Mouse (Mus musculus) forebrain, embryonic 15.5 days (tissue): Measurements from ENCODE around the gene Gtf2h5. TPM values are rescaled to one million over a fixed set of nuclear protein-coding genes. Genes with fewer than 3 reads are reported as not detected.

ENCODE experiments used
- ATAC-seq: fragments of 200-750 bp; cut with Nextera tagmentation; replicated peaks from 2 replicates; pipeline ENCODE4 v1.8.0; 2017; ENCODE audit warnings: mild to moderate bottlenecking, moderate TSS enrichment, moderate library complexity
- H3K27ac ChIP-seq: fragments of 300-500 bp; sonication (generic); replicated peaks from 2 replicates; pipeline ENCODE4 v1.5.1; 2015; ENCODE audit warnings: mild to moderate bottlenecking, inconsistent platforms
- H3K27me3 ChIP-seq: fragments of 300-500 bp; sonication (generic); 2 replicates; pipeline ENCODE4 v1.6.1; 2015; ENCODE audit warnings: inconsistent platforms
- H3K36me3 ChIP-seq: fragments of 300-500 bp; sonication (generic); 2 replicates; pipeline ENCODE4 v1.6.1; 2015; ENCODE audit warnings: mild to moderate bottlenecking, inconsistent platforms
- H3K4me1 ChIP-seq: fragments of 300-500 bp; sonication (generic); 2 replicates; pipeline ENCODE4 v1.6.1; 2015; ENCODE audit warnings: inconsistent platforms
- H3K4me2 ChIP-seq: fragments of 300-500 bp; sonication (generic); replicated peaks from 2 replicates; pipeline ENCODE4 v1.6.1; 2015; ENCODE audit warnings: mild to moderate bottlenecking, inconsistent platforms
- H3K4me3 ChIP-seq: fragments of 300-500 bp; sonication (generic); 2 replicates; pipeline ENCODE4 v1.5.1; 2015; ENCODE audit warnings: mild to moderate bottlenecking, inconsistent platforms
- H3K9ac ChIP-seq: fragments of 300-500 bp; sonication (generic); replicated peaks from 2 replicates; pipeline ENCODE4 v1.6.1; 2015; ENCODE audit warnings: mild to moderate bottlenecking, inconsistent platforms
- H3K9me3 ChIP-seq: fragments of 300-500 bp; sonication (generic); 2 replicates; pipeline ENCODE4 v1.6.1; 2016; ENCODE audit warnings: inconsistent platforms
- WGBS: fragments of 180-500 bp; shearing (Covaris S2); methylation state at CpG from one replicate; pipeline ENCODE4 v1.1.7; 2015; ENCODE audit warnings: mixed read lengths; 5-methylcytosine and 5-hydroxymethylcytosine counted together
- microRNA-seq: library from miRNA; unstranded; fragments of <30 nt; microRNA quantifications from one replicate; pipeline ENCODE4, GENCODE M21; 2016
- polyA plus RNA-seq: library from polyadenylated mRNA; unstranded; fragments of >200 nt; fragmentation: Nextera tagmentation; extraction: Ambion mirVana; gene quantifications from 2 replicates; pipeline ENCODE4 v1.2.1, GENCODE M21; 2015

Gene Gtf2h5
- polyA plus RNA-seq, 1 experiment from 2014 or later = 214 TPM

DNA sequence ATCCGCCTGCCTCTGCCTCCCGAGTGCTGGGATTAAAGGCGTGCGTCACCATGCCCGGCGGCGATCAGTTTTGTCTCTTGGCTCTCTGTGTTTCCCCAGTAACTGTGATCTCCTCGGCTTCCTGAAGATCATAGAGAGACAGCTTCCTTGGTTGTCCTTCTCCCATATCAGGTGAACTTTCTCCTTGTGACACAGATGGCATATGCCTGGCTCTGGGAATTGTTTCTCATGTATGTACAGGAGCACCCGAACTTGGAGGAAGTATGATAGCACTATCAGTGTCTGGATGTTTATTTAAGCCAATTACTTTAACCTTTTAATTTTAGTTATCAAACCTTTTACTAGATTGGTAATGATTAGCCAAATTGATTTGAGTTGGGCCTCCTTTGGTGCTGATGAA, 35.5 kb downstream of the Gtf2h5 start:
- Histone ChIP-seq H3K9me3 (no peaks in the 10 kb centered on the region), H3K36me3 (peaks cover 7% of the 10 kb centered on the region; the same call in 1 of the 2 replicates), H3K4me3 (no peak overlapping the region), H3K27me3 (no peaks in the 10 kb centered on the region), H3K4me2 (no peak overlapping the region), H3K4me1 (peaks cover 21% of the 10 kb centered on the region), H3K9ac (no peak overlapping the region), H3K27ac (no peak overlapping the region)
- ATAC-seq = no peak
- WGBS = 95% methylated on average over 9 of the region's 9 CpGs

GRCm38 (mm10) chr17:6117148-6117725, 37.7 kb downstream of the Gtf2h5 start:
- H3K4me3 ChIP-seq = no peak overlapping the region
- no peaks in the 10 kb centered on the region for H3K27me3 ChIP-seq
- no peak overlapping the region for H3K9ac ChIP-seq
- 86% methylated on average over 4 of the region's 4 CpGs for whole genome bisulfite sequencing
- peaks cover 8% of the 10 kb centered on the region for H3K36me3 ChIP-seq
- H3K4me2 ChIP-seq = no peak overlapping the region
- no peak for ATAC-seq
- H3K4me1 ChIP-seq = peaks cover 14% of the 10 kb centered on the region
- H3K27ac ChIP-seq = no peak overlapping the region
- H3K9me3 ChIP-seq = no peaks in the 10 kb centered on the region

DNA sequence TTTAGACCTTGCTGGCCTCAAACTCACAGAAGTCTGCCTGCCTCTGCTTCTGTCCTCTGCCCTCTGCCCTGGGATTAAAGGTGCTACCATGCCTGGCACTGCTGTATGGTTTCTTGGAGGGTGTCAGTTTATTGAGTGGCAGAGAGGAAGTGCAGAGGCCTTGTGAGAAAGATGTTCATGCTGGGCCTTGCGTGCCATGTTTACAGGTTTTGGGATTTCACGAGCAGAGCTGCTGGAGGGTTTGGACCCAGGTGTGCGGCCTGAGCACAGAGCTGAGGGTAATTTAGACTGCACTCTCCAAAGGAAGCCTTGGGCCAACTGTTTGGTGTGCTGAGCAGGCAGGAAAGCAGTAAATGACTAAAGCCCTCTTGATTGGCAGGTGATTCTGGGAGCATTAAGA, 38.3 kb downstream of the Gtf2h5 start:
- H3K27ac ChIP-seq = no peak overlapping the region
- no peaks in the 10 kb centered on the region for H3K27me3 ChIP-seq
- H3K9ac ChIP-seq = no peak overlapping the region
- H3K4me2 ChIP-seq = no peak overlapping the region
- WGBS = 83% methylated on average over 3 of the region's 3 CpGs
- ATAC-seq = no peak
- peaks cover 14% of the 10 kb centered on the region for H3K4me1 ChIP-seq
- no peak overlapping the region for H3K4me3 ChIP-seq
- no peaks in the 10 kb centered on the region for H3K9me3 ChIP-seq
- H3K36me3 ChIP-seq = peaks cover 15% of the 10 kb centered on the region

- H3K9me3 ChIP-seq = no peaks in the 10 kb centered on the region
- H3K9ac ChIP-seq = no peak overlapping the region
- ATAC-seq = no peak
- no peak overlapping the region for H3K27ac ChIP-seq
- 79% methylated on average over 4 of the region's 4 CpGs for whole genome bisulfite sequencing
- H3K36me3 ChIP-seq = peaks cover 22% of the 10 kb centered on the region
- H3K4me2 ChIP-seq = no peak overlapping the region
- H3K4me3 ChIP-seq = no peak overlapping the region
- peaks cover 14% of the 10 kb centered on the region for H3K4me1 ChIP-seq
- no peaks in the 10 kb centered on the region for H3K27me3 ChIP-seq
Measured at GRCm38 (mm10) chr17:6118861-6119260, 39.3 kb downstream of the Gtf2h5 start.

GRCm38 (mm10) chr17:6123776-6124175, 44.2 kb downstream of the Gtf2h5 start:
- Histone ChIP-seq H3K4me2 (no peak overlapping the region), H3K9me3 (no peaks in the 10 kb centered on the region), H3K36me3 (peaks cover 31% of the 10 kb centered on the region), H3K27ac (no peak overlapping the region), H3K9ac (no peak overlapping the region), H3K4me1 (peaks cover 5% of the 10 kb centered on the region; the same call in 1 of the 2 replicates), H3K4me3 (no peak overlapping the region), H3K27me3 (no peaks in the 10 kb centered on the region)
- 94% methylated on average over 4 of the region's 4 CpGs for WGBS
- no peak for ATAC-seq

DNA sequence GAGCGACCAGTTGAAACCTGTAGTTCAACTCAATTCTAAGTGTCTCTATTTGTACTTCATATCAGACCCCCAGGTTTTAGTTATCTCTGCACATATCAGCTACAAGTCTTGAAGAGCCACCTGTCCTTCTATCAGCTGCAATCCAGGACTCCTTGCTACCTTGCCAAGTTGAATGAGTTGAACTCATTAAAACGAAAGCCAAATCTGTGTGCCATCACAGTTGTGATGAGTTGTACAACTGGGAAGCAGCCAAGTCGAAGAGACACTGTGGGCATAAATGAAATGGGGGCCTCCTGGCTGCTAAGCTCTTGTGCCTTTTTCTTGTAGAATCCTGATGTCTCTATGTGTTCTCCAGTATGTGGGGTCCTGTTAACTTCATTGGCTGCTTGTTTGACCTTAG, 45.9 kb downstream of the Gtf2h5 start:
- peaks cover 8% of the 10 kb centered on the region for H3K4me1 ChIP-seq
- H3K27ac ChIP-seq = no peak overlapping the region
- ATAC-seq = no peak
- H3K4me3 ChIP-seq = no peak overlapping the region
- 89% methylated on average over 3 of the region's 3 CpGs for WGBS
- peaks cover 31% of the 10 kb centered on the region for H3K36me3 ChIP-seq
- no peak overlapping the region for H3K4me2 ChIP-seq
- H3K27me3 ChIP-seq = no peaks in the 10 kb centered on the region
- no peak overlapping the region for H3K9ac ChIP-seq
- H3K9me3 ChIP-seq = no peaks in the 10 kb centered on the region

DNA sequence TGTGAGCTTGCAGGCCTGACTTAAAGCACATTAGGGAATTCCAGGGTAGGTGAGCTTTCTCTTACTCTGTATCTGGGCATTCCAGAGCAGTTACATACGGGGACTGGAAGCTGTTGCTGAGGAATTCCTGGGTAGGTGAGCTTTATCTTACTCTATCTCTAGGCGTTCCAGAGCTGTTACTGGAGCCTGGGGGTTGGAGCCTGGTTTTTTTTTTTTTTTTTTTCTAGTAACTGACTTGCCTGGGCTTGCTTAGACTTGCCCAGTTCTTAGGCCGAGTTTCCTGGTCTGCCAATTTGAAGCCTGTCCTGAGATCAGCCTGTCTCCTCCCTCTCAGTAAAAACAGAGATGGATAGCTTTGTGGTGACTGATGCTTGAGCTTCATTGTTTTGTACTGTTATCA, 48.5 kb downstream of the Gtf2h5 start:
- 74% methylated on average over 3 of the region's 3 CpGs for WGBS
- ATAC-seq = no peak
- Histone ChIP-seq H3K36me3 (peaks cover 22% of the 10 kb centered on the region), H3K27ac (no peak overlapping the region), H3K4me1 (peaks cover 8% of the 10 kb centered on the region), H3K4me3 (no peak overlapping the region), H3K4me2 (no peak overlapping the region), H3K27me3 (no peaks in the 10 kb centered on the region), H3K9ac (no peak overlapping the region), H3K9me3 (no peaks in the 10 kb centered on the region)

DNA sequence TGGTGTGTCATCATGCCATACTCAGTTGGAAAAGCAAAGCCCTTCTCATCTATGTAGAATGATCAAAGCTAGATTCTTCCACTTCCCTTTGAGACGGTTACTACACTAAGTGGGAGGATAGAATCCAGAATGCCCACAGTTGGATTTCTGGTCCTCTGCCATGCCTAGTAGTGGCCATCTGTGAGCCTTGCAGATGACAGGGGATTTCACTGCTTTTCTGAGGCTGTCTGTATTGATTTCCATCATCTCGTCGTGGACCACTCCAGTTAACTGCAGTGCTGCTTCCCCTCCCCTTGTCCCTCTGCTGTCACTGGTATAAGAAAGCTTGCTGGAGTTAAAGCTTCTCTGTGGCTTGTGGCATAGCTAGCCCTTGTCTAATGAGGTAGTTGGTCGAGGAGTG, 49.8 kb downstream of the Gtf2h5 start:
- no peak for ATAC-seq
- Histone ChIP-seq H3K9me3 (no peaks in the 10 kb centered on the region), H3K27me3 (no peaks in the 10 kb centered on the region), H3K4me1 (peaks cover 8% of the 10 kb centered on the region), H3K4me3 (no peak overlapping the region), H3K27ac (0 out of 2 replicates have a peak overlapping the region, but pooled peaks have one; percentile 25), H3K36me3 (peaks cover 11% of the 10 kb centered on the region; the same call in 1 of the 2 replicates), H3K9ac (no peak overlapping the region), H3K4me2 (no peak overlapping the region)
- 62% methylated on average over 4 of the region's 4 CpGs for WGBS

DNA sequence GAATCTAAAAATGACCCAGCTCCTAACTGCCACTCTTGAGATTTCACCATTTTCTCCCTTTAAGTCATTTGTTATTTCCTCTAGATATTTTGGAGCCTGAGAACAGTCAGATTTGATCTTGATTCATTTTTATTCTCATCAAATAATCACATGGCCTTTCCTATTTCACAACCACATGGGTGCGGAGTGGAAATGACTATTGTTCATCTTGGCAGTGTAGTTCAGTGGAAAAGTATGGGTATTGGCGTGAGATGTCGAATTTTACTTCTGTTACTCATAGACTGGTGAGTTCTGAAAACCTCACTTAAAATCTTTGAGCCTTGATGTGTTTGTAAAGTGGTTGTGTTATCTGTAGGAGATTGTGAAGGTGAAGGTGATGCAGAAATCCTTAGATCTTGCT, 51.5 kb downstream of the Gtf2h5 start:
- Histone ChIP-seq H3K4me2 (no peak overlapping the region), H3K36me3 (0 out of 2 replicates have a peak, but pooled peaks cover 3% of the 10 kb centered on the region), H3K9me3 (no peaks in the 10 kb centered on the region), H3K9ac (no peak overlapping the region), H3K27me3 (no peaks in the 10 kb centered on the region), H3K27ac (no peak overlapping the region), H3K4me3 (no peak overlapping the region), H3K4me1 (peaks cover 11% of the 10 kb centered on the region)
- no peak for ATAC-seq
- 96% methylated on average over 3 of the region's 3 CpGs for WGBS

Small RNAs within 50 kb of the gene (microRNA-seq; reads per million reads assigned to microRNA genes)
- gene Gm22774 = not detected

Other genes with a start within 250 kb of the Gtf2h5 start
- 5.9 and 6.9 TPM in 2 replicates for gene Snx9, start 238.5 kb upstream of the Gtf2h5 start, polyA plus RNA-seq
- 0.81 and 1.4 TPM in 2 replicates for gene Synj2, start 138.5 kb upstream of the Gtf2h5 start, polyA plus RNA-seq
- 12.1 and 15.5 TPM in 2 replicates for gene Serac1, start within 50 bp of the Gtf2h5 start, polyA plus RNA-seq
- 140 and 152 TPM in 2 replicates for gene Tulp4, start 26.7 kb downstream of the Gtf2h5 start, polyA plus RNA-seq
- 38.2 and 40.1 TPM in 2 replicates for gene Tmem181a, start 177.1 kb downstream of the Gtf2h5 start, polyA plus RNA-seq
- 39.4 and 40.1 TPM in 2 replicates for gene Dynlt1a, start 237.7 kb downstream of the Gtf2h5 start, polyA plus RNA-seq